Mouse (Mus musculus) skeletal muscle tissue, postnatal 0 days (tissue): ENCODE data around the gene Fbxo30. TPM values are rescaled to one million over a fixed set of nuclear protein-coding genes. Genes with fewer than 3 reads are reported as not detected.

Experiments
- polyA plus RNA-seq: library from polyadenylated mRNA; unstranded; fragments of >200 nt; fragmentation: Nextera tagmentation; extraction: Ambion mirVana; gene quantifications from 2 replicates; pipeline ENCODE4 v1.2.1, GENCODE M21; 2015

Gene Fbxo30
- 13.5 and 16.3 TPM in 2 replicates for polyA plus RNA-seq

DNA sequence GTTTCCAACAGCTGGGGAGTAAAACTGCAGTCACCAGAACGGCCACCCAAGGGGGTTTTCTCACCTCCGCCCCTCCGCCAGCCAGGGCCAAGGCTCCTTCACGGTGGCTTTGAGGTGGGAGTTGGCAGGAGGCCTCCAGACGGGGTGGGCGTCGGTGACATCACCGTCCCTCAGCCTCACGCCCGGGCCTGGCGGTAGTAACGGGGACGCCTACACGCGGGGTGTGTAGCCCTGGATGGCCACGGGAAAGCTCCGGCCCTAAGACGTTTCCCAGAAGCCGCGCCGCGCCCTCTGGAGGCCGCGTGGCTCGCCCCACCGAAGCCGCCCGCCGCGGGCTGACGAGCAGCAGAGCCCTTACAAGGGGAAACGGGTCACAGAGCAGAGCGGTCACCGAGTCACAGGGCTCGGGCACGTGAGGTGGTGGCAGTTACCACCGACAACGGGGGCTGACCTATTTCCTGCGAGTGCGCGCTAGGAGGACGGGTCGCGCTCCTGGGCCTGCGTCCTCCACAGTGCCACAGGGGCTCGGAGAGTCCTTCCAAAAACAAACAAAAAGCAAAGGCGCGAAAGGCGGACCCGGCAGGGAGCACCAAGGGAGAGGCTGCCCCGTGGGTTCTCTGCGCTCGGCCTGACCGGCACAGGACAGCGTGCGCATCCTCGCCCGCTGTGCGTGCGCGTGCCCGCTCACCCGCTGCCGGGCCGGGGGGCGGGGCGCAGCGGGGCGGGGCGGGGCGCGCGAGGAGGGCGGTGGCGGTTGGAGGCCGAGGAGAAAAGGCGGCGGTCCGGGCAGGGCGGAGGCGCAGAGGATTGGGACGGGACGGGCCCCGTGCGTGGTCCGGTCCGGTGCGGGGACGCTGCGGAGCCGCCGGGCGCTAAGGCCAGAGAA is at the start of gene Fbxo30:
Gene Fbxo30, plus strand, starts transcription at position 753 of the 886 bp plus-strand sequence.

DNA sequence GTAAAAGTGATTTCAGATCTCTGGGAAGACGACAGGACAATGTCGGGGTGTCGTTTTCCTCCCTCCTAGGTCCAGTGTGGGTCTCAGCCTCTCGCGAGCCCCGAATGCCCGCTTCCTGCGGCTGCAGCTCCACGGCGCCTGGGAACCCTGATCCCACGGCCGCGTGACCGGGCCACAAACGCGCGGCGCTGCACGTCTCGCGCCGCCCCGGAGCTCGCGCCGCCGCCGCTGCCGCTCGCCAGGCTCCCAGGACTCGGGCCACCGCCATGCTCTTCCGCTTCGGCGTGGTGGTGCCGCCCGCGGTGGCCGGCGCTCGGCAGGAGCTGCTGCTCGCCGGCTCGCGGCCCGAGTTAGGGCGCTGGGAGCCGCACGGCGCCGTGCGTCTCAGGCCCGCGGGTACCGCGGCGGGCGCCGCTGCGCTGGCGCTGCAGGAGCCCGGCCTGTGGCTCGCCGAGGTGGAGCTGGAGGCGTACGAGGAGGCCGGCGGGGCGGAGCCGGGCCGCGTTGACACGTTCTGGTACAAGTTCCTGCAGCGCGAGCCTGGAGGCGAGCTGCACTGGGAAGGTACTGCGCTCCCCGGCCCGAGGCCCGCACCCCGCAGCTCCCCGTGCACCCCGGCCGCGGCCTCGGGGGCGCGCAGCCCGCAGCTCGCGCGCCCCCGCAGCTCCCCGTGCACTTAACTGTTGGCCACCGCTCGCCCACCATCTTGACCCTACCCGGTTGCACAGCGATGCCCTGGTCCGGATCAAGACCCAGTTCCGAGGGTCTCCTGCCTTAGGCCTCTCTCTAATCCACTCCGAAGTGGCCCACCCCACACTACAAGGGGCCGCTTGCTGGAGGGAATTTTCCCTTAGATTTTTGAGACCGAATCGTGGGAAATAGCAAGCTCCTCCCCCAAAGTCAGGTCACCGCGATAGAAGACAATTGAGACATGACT is 62.3 kb downstream of the Fbxo30 start, which contains the start of gene Epm2a:
Gene Epm2a, plus strand, starts transcription at position 200 of the 937 bp plus-strand sequence.

Other genes with a start within 250 kb of the Fbxo30 start
- not detected in 2 replicates for gene Grm1, start 199.0 kb upstream of the Fbxo30 start, polyA plus RNA-seq
- 6.2 and 6.4 TPM in 2 replicates for gene Shprh, start 131.9 kb upstream of the Fbxo30 start, polyA plus RNA-seq
- 1.7 and 1.9 TPM in 2 replicates for gene Epm2a, start 62.1 kb downstream of the Fbxo30 start, polyA plus RNA-seq